Mouse (Mus musculus) B cell, adult 67 days (primary cell): Measurements from ENCODE around the gene Olfr1431. TPM values are rescaled to one million over a fixed set of nuclear protein-coding genes. Genes with fewer than 3 reads are reported as not detected.

Source experiments
- total RNA-seq, 2 experiments: library from RNA; stranded (reverse); gene quantifications; 4 replicates each; pipeline ENCODE4 v1.2.4; 2023

Olfr1431 gene
- total RNA-seq = not detected

DNA sequence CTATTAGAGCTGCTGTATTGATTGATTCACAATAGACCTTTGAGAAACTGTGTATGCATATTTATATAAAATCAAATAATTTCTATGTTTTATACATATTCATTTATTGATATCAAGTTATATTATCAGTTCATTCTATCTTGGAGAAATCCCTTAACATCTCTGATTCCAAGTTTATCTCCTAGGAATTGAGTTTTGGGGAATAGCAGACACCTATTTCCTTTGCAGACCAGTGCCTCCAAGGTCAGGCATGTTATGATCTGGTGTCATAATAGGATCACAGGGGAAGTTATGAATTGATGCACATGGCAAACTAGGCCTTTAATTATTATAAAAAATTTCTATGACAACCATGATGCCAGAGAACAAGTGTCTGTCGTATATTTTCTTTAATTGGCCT, at the start of gene Olfr1431:
Olfr1431 (plus strand) TSS at position 301 of the 400 bp plus-strand sequence.

DNA sequence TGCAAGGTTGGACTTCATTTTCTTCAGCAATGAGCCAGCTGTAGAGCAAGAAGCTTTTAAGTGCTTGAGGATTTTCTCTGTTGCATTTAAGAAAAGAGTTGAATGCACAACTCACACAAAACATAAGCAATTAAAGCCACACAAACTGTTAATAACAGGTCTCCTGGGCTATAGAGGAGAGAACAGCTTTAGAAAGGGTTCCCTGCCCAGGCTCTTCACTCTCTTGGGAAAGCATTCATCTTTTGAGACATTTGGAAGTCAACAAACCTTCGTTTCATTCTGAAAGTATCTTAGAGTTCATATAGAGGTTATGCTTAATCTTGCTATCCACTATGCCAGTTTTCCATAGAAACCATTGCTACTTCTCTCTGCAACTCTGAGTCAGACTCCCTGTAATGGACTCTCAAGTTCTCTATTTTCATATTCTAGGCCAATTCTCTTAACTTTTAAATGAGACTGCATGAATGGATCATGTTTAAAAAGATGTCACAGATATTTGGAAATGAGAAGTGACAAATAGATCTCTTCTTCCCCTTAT, 30.3 kb upstream of the Olfr1431 start, which contains the start of gene Olfr1555-ps1:
Olfr1555-ps1 (minus strand) TSS at position 51 of the 538 bp plus-strand sequence.

DNA sequence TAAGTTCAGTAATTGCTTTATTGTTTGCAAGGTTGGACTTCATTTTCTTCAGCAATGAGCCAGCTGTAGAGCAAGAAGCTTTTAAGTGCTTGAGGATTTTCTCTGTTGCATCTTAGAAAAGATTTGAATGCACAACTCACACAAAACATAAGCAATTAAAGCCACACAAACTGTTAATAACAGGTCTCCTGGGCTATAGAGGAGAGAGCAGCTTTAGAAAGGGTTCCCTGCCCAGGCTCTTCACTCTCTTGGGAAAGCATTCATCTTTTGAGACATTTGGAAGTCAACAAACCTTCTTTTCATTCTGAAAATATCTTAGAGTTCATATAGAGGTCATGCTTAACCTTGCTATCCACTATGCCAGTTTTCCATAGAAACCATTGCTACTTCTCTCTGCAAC, 32.1 kb downstream of the Olfr1431 start, which contains the start of gene Olfr1432:
Olfr1432 (minus strand) TSS at position 101 of the 400 bp plus-strand sequence.

DNA sequence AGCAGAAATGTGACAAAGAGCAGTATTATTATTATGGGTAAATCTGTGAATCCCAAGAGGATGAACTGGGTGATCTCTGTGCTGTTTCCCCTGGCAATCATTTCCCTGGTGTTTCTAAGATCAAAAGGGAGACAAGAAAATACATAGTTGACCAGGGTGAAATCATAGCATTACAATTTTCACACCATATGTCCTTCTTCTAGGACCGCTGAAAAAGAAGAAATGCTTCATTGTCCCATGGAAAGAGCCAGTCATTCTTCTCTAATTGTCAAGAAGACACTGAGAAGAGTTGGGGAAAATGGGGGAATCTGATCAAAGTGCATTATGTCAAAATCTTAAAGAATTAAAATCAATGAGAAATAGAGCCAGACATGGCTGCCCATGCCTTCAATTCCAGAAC, 41.1 kb downstream of the Olfr1431 start, which contains the start of gene Olfr262:
Olfr262 (minus strand) TSS at position 101 of the 400 bp plus-strand sequence.

DNA sequence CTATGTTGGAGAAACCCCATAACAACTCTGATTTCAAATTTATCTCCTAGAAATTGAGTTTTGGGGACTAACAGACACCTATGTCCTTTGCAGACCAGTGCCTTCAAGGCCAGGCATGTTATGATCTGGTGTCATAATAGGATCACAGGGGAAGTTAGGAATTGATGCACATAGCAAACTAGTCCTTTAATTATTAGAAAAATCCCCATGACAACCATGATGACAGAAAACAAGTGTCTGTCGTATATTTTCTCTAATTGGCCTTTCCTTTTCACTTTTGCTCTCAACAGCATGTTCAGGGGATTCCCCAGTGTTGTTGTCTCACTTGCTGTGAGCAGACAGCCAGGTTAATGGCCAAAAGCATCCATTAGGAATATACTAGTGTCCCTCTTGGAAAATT, 60.3 kb downstream of the Olfr1431 start, which contains the start of gene Olfr235:
Olfr235 (plus strand) TSS at position 301 of the 400 bp plus-strand sequence.

Other genes starting within 250 kb of the Olfr1431 start
- 10 to 100 TPM; 57.4 to 58.1 TPM for gene Osbp, start 234.7 kb upstream of the Olfr1431 start, total RNA-seq
- gene Olfr1423, start 159.3 kb upstream of the Olfr1431 start, total RNA-seq = not detected
- gene Olfr1424, start 138.0 kb upstream of the Olfr1431 start, total RNA-seq = not detected
- gene Olfr1425, start 122.9 kb upstream of the Olfr1431 start, total RNA-seq = not detected
- gene Olfr1426, start 108.6 kb upstream of the Olfr1431 start, total RNA-seq = not detected
- gene Olfr1427, start 97.3 kb upstream of the Olfr1431 start, total RNA-seq = not detected
- gene Olfr1428, start 84.7 kb upstream of the Olfr1431 start, total RNA-seq = not detected
- gene Olfr76, start 77.4 kb upstream of the Olfr1431 start, total RNA-seq = not detected
- not detected for gene Olfr1555-ps1, start 30.5 kb upstream of the Olfr1431 start, total RNA-seq
- gene Olfr1432, start 32.0 kb downstream of the Olfr1431 start, total RNA-seq = not detected
- gene Olfr262, start 41.0 kb downstream of the Olfr1431 start, total RNA-seq = not detected
- not detected for gene Olfr235, start 60.4 kb downstream of the Olfr1431 start, total RNA-seq
- gene Olfr1434, start 79.2 kb downstream of the Olfr1431 start, total RNA-seq = not detected
- not detected for gene Olfr1436, start 98.5 kb downstream of the Olfr1431 start, total RNA-seq
- not detected for gene Olfr1437, start 124.5 kb downstream of the Olfr1431 start, total RNA-seq
- not detected for gene Olfr1438-ps1, start 135.3 kb downstream of the Olfr1431 start, total RNA-seq
- gene Olfr1440, start 186.6 kb downstream of the Olfr1431 start, total RNA-seq = not detected
- gene Olfr1441, start 216.8 kb downstream of the Olfr1431 start, total RNA-seq = not detected
- not detected for gene Pfpl, start 227.3 kb downstream of the Olfr1431 start, total RNA-seq